8 mouse cellular contexts compared by ENCODE assay signal in the genomic region with DNA sequence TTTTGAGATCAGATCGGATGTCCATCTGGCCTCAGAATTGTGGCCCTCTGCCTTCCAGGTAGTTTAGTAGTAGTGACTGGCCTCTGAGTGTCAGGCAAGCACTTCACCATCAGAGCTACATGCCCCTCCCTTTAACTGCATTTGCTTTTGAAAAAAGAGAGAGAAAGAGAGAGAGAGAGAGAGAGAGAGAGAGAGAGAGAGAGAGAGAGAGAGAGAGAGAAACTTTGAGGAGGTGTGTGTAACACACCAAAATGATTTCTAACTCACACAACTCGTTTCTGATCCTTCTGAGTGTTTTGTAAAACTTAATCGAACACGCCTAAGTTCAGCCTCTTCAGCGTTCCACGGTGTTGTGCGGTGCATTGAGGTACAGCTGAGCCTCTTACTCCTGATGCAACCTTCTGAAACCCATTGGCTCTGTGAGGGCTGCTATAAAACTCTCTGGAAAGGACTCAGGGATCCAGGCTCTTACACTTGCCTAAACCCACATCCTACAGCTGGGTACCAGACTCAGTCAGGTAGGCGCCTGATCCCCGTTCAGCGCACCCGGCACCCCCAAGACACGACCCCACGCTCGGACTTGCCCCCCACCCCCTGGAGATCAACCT. TPM values are rescaled to one million over a fixed set of nuclear protein-coding genes. Genes with fewer than 3 reads are reported as not detected.
A peak's percentile ranks its signal among the peaks of the same experiment; 100 is the strongest.
DNase-seq lines count a peak whose midpoint lies in the region; ATAC-seq and TF ChIP-seq lines count a peak whose summit lies in the region.
"Had no signal": no experiment of that assay in that cellular context is flagged by ENCODE, and none has a peak within 500 bp of the region (broad histone marks: within the 10 kb centered on the region; RNA-seq: fewer than 3 reads in every experiment).

No protein-coding gene starts in this region.

- H3K4me3 ChIP-seq in E14TG2a.4 (replicated peaks; ENCODE audit: low read length) (peak overlapping the region; percentile 77), MEL (ENCODE audit: control insufficient read depth in 1 of 2, insufficient read depth in 1 of 2, low read depth in 2 of 2, low read length in 2 of 2) (peak overlapping the region; percentile 55 to 93)
- peak overlapping the region; percentile 38 for H3K4me3 ChIP-seq in hindbrain, embryonic 10.5 days
- H3K4me3 ChIP-seq in midbrain, embryonic 12.5 days, result peak overlapping the region; percentile 26

- H3K27ac ChIP-seq in MEL (ENCODE audit: control insufficient read depth, low read depth, low read length), result peak overlapping the region; percentile 74
- no peak overlapping the region for H3K27ac ChIP-seq in hindbrain, embryonic 10.5 days
- H3K27ac ChIP-seq in midbrain, embryonic 12.5 days (replicated peaks), result no peak overlapping the region

- H3K4me2 ChIP-seq in midbrain, embryonic 12.5 days (replicated peaks), result peak overlapping the region; percentile 39

- peak; percentile 32 to 46; a peak in 1 of 4 replicates for TF ChIP-seq EP300 in MEL (IDR thresholded peaks at IDR 0.05; ENCODE audit: low read depth in 1 of 2, low read length in 2 of 2)

- DNase-seq in MEL (ENCODE audit: low read depth, low spot score), result peak; percentile 82
- no peak for DNase-seq in hindbrain, embryonic 10.5 days (ENCODE audit: low spot score)
- DNase-seq in urinary bladder, postnatal 25 days (ENCODE audit: low spot score), result no peak
- no peak for DNase-seq in spleen, postnatal 14 days (ENCODE audit: low spot score in 2 of 2)
- no peak for DNase-seq in layer of hippocampus, postnatal 10 days (ENCODE audit: low spot score in 2 of 2)

- ATAC-seq in midbrain, embryonic 12.5 days (ENCODE audit: low FRiP score, low read depth), result no peak

- H3K4me1 ChIP-seq in E14TG2a.4 (replicated peaks; ENCODE audit: low read depth, low read length) (peaks cover 66% of the 10 kb centered on the region), MEL (ENCODE audit: control insufficient read depth in 1 of 2, insufficient read depth in 2 of 2, low read length in 2 of 2) (peaks cover 22 to 37% of the 10 kb centered on the region in 2 experiments)
- H3K4me1 ChIP-seq in hindbrain, embryonic 10.5 days (replicated peaks), result peaks cover 17% of the 10 kb centered on the region
- peaks cover 17% of the 10 kb centered on the region; the same call in 1 of the 2 replicates for H3K4me1 ChIP-seq in midbrain, embryonic 12.5 days

- TF ChIP-seq CTCF in E14TG2a.4 (conservative IDR thresholded peaks at IDR 0.05; ENCODE audit: low read length), result no peak
- no peak for TF ChIP-seq CTCF in MEL (IDR thresholded peaks at IDR 0.05 in 2 of 3, conservative IDR thresholded peaks at IDR 0.05 in 1 of 3; ENCODE audit: control insufficient read depth in 1 of 3, insufficient read depth in 1 of 3, low read depth in 2 of 3, low read length in 3 of 3, poor library complexity in 1 of 3, severe bottlenecking in 1 of 3)

- H3K36me3 ChIP-seq in E14TG2a.4 (ENCODE audit: insufficient read depth, low read length), result no peaks in the 10 kb centered on the region
- H3K36me3 ChIP-seq in MEL (ENCODE audit: control insufficient read depth in 1 of 2, insufficient read depth in 2 of 2, low read length in 2 of 2), result peaks cover 0 to 13% of the 10 kb centered on the region in 2 experiments; a peak in 2 of 4 replicates
- H3K36me3 ChIP-seq in hindbrain, embryonic 10.5 days, result no peaks in the 10 kb centered on the region
- no peaks in the 10 kb centered on the region for H3K36me3 ChIP-seq in midbrain, embryonic 12.5 days

- H3K27me3 ChIP-seq in E14TG2a.4 (ENCODE audit: insufficient read depth, low read length) (peaks cover 55% of the 10 kb centered on the region), MEL (ENCODE audit: control insufficient read depth in 1 of 2, insufficient read depth in 2 of 2, low read length in 2 of 2) (peaks cover 3 to 6% of the 10 kb centered on the region in 2 experiments; a peak in 3 of 4 replicates)
- H3K27me3 ChIP-seq in hindbrain, embryonic 10.5 days (ENCODE audit: insufficient read depth, poor library complexity, severe bottlenecking), result peaks cover 95% of the 10 kb centered on the region
- H3K27me3 ChIP-seq in midbrain, embryonic 12.5 days, result peaks cover 78% of the 10 kb centered on the region

- no peaks in the 10 kb centered on the region; the same call in 1 of the 2 replicates for H3K79me2 ChIP-seq in MEL (ENCODE audit: control insufficient read depth, insufficient read depth, low read length, poor library complexity)

- H3K9me3 ChIP-seq in E14TG2a.4 (ENCODE audit: low read length) (no peaks in the 10 kb centered on the region), MEL (replicated peaks; ENCODE audit: insufficient read depth, low read length) (no peaks in the 10 kb centered on the region)
- no peaks in the 10 kb centered on the region for H3K9me3 ChIP-seq in hindbrain, embryonic 10.5 days
- no peaks in the 10 kb centered on the region for H3K9me3 ChIP-seq in midbrain, embryonic 12.5 days

- TF ChIP-seq POLR2A in MEL (IDR thresholded peaks at IDR 0.05; ENCODE audit: control insufficient read depth in 1 of 2, insufficient read depth in 1 of 2, low read depth in 1 of 2, low read length in 2 of 2, poor library complexity in 1 of 2), result peak in 1 of 2 experiments; percentile 27; a peak in 1 of 4 replicates

- TF ChIP-seq RAD21 in MEL (IDR thresholded peaks at IDR 0.05; ENCODE audit: low read depth, low read length), result no peak

- 3% methylated on average over 14 of the region's 14 CpGs for WGBS in hindbrain, embryonic 10.5 days
- WGBS in midbrain, embryonic 12.5 days, result 3% methylated on average over 14 of the region's 14 CpGs

- H3K9ac ChIP-seq in MEL (ENCODE audit: control insufficient read depth, low read depth, low read length, poor library complexity, severe bottlenecking), result peak overlapping the region; percentile 81
- H3K9ac ChIP-seq in midbrain, embryonic 12.5 days (replicated peaks), result no peak overlapping the region

TF ChIP-seq in MEL, 35 proteins besides CTCF, POLR2A, EP300 and RAD21:
- TF ChIP-seq HCFC1 (IDR thresholded peaks at IDR 0.05; ENCODE audit: low read depth, low read length) (no peak), ETS1 (IDR thresholded peaks at IDR 0.05; ENCODE audit: low read depth, low read length) (peak; percentile 66; the same call in 1 of the 2 replicates), JUND (IDR thresholded peaks at IDR 0.05; ENCODE audit: low read depth, low read length) (peak; percentile 97), GATA1 (IDR thresholded peaks at IDR 0.05; ENCODE audit: low read depth, low read length) (no peak), MAZ (IDR thresholded peaks at IDR 0.05; ENCODE audit: low read depth, low read length) (peak; percentile 79), KAT2A (conservative IDR thresholded peaks at IDR 0.05; ENCODE audit: low read depth, low read length) (peak; percentile 57; the same call in 1 of the 2 replicates), TBP (IDR thresholded peaks at IDR 0.05; ENCODE audit: low read depth, low read length) (peak; percentile 58; the same call in 1 of the 2 replicates), MYB (IDR thresholded peaks at IDR 0.05; ENCODE audit: low read depth, low read length) (no peak), TCF12 (IDR thresholded peaks at IDR 0.05; ENCODE audit: low read depth, low read length) (peak; percentile 66; the same call in 1 of the 2 replicates), RCOR1 (IDR thresholded peaks at IDR 0.05; ENCODE audit: low read depth, low read length) (peak; percentile 27; the same call in 1 of the 2 replicates), ZNF384 (IDR thresholded peaks at IDR 0.05; ENCODE audit: low read depth, low read length) (peak; percentile 51; the same call in 1 of the 2 replicates), MAX (IDR thresholded peaks at IDR 0.05; ENCODE audit: low read length) (0 out of 2 replicates have a peak, but pooled peaks have one; percentile 43), ELF1 (IDR thresholded peaks at IDR 0.05; ENCODE audit: low read depth, low read length) (peak; percentile 4; the same call in 1 of the 2 replicates), POLR2AphosphoS2 (IDR thresholded peaks at IDR 0.05; ENCODE audit: low read length) (peak; percentile 79; the same call in 1 of the 2 replicates), MXI1 (IDR thresholded peaks at IDR 0.05; ENCODE audit: low read depth, low read length) (peak; percentile 44; the same call in 1 of the 2 replicates), NELFE (IDR thresholded peaks at IDR 0.05; ENCODE audit: low read depth, low read length) (peak; percentile 25; the same call in 1 of the 2 replicates), UBTF (IDR thresholded peaks at IDR 0.05; ENCODE audit: borderline replicate concordance, insufficient read depth, low read depth, low read length) (no peak), SIN3A (IDR thresholded peaks at IDR 0.05; ENCODE audit: low read length) (no peak; the same call in 1 of the 2 replicates)

RNA-seq across cellular contexts. Expression of a gene that starts 0.6 kb away (rescaled TPM):
- 0.15 and 0.16 TPM in 2 replicates for total RNA-seq in MEL (2012; rRNA removed)
- polyA plus RNA-seq in MEL (2012; ENCODE audit: insufficient read depth in 1 of 2, insufficient read length in 2 of 2, low read depth in 1 of 2, low replicate concordance in 2 of 2, missing spikeins in 1 of 2), result 1 to 10 TPM in 1 of 2 experiments, not detected in 1; 4.5 TPM
- polyA plus RNA-seq in hindbrain, embryonic 10.5 days (2016; fragmentation: Nextera tagmentation; extraction: Ambion mirVana), result 0.14 and 0.39 TPM in 2 replicates
- polyA plus RNA-seq in midbrain, embryonic 12.5 days (2016; fragmentation: Nextera tagmentation; extraction: Ambion mirVana), result not detected in 2 replicates
- not detected for total RNA-seq in layer of hippocampus, postnatal 10 days (2021)
- total RNA-seq: gastrocnemius, postnatal 4 days had no signal

Comparison
In these comparisons a context has a peak if more than half of its experiments do, and no peak if none do; other contexts are left out.
1. H3K4me3 ChIP-seq: peak in every context shown above with its lines; median percentile 77 in E14TG2a.4; 74 in MEL; 38 in hindbrain, embryonic 10.5 days; 26 in midbrain, embryonic 12.5 days.